Mouse (Mus musculus): ENCODE measurements around the gene Tmem40. TPM values are rescaled to one million over a fixed set of nuclear protein-coding genes. Genes with fewer than 3 reads are reported as not detected.

Gene Tmem40
- total RNA-seq, 2 experiments from 2014 or later: 2.1 TPM

- no peak for DNase-seq (ENCODE audit: low spot score in 2 of 2)
- intact Hi-C loops (cut with DNase I): no loop called here
These were observed 81.1 kb downstream of the Tmem40 start for GRCm38 (mm10) chr6:115681066-115681465.

Small RNAs within 50 kb of the gene (microRNA-seq; reads per million reads assigned to microRNA genes)
- 0 reads per million in 2 experiments for gene Mir7660

Other genes starting within 250 kb of the Tmem40 start
- gene Tsen2, start 217.7 kb downstream of the Tmem40 start, total RNA-seq (2021): 10 to 100 TPM; 19.5 to 21.2 TPM
- gene Mkrn2os, start 169.8 kb downstream of the Tmem40 start, total RNA-seq (2021): not detected
- 10 to 100 TPM; 35.5 to 42.0 TPM for gene Mkrn2, start 160.5 kb downstream of the Tmem40 start, total RNA-seq (2021)
- 100 to 1,000 TPM; 101 to 109 TPM for gene Raf1, start 85.8 kb downstream of the Tmem40 start, total RNA-seq (2021)
- gene Cand2, start 12.1 kb upstream of the Tmem40 start, total RNA-seq (2021): 1 to 10 TPM; 2.0 to 2.6 TPM
- gene Rpl32, start 46.3 kb upstream of the Tmem40 start, total RNA-seq (2021): 100 to 1,000 TPM; 508 TPM
- gene Efcab12, start 76.0 kb upstream of the Tmem40 start, total RNA-seq (2021): 1 to 10 TPM; 3.4 to 4.8 TPM
- gene Mbd4, start 91.0 kb upstream of the Tmem40 start, total RNA-seq (2021): 1 to 10 TPM; 7.4 to 8.1 TPM
- 10 to 100 TPM; 31.6 to 35.1 TPM for gene Ift122, start 91.1 kb upstream of the Tmem40 start, total RNA-seq (2021)
- gene Rho, start 169.3 kb upstream of the Tmem40 start, total RNA-seq (2021): under 1 TPM; 0.25 to 0.64 TPM
- gene H1foo, start 182.5 kb upstream of the Tmem40 start, total RNA-seq (2021): not detected
- gene Plxnd1, start 232.6 kb upstream of the Tmem40 start, total RNA-seq (2021): 100 to 1,000 TPM; 156 to 174 TPM

Data from left cerebral cortex, postnatal 14 days (tissue).